Comparison of ENCODE assay signal across 9 mouse cellular contexts in genomic region chr6:55016236-55016635, GRCm38 (mm10). TPM values are rescaled to one million over a fixed set of nuclear protein-coding genes. Genes with fewer than 3 reads are reported as not detected.
A peak's percentile ranks its signal among the peaks of the same experiment; 100 is the strongest.
DNase-seq lines count a peak whose midpoint lies in the region; ATAC-seq and TF ChIP-seq lines count a peak whose summit lies in the region.
"Had no signal": no experiment of that assay in that cellular context is flagged by ENCODE, and none has a peak within 500 bp of the region (broad histone marks: within the 10 kb centered on the region; RNA-seq: fewer than 3 reads in every experiment).

No protein-coding gene starts in this region.

- H3K27ac ChIP-seq in heart, embryonic 13.5 days (replicated peaks) = no peak overlapping the region
- H3K27ac ChIP-seq in lung, embryonic 14.5 days (ENCODE audit: low read depth) = no peak overlapping the region
- H3K27ac ChIP-seq in olfactory bulb, adult 2 months (ENCODE audit: insufficient read depth, low read depth, low read length) = no peak overlapping the region
- H3K27ac ChIP-seq: embryonic facial prominence, embryonic 12.5 days had no signal

- TF ChIP-seq POLR2A in olfactory bulb, adult 2 months (IDR thresholded peaks at IDR 0.05; ENCODE audit: insufficient read depth, low read depth, low read length) = no peak

- TF ChIP-seq CTCF in lung, embryonic 14.5 days (IDR thresholded peaks at IDR 0.05; ENCODE audit: low read depth) = peak; percentile 77
- TF ChIP-seq CTCF in olfactory bulb, adult 2 months (IDR thresholded peaks at IDR 0.05; ENCODE audit: insufficient read depth, low read depth, low read length) = 0 out of 2 replicates have a peak, but pooled peaks have one; percentile 4

- H3K36me3 ChIP-seq in heart, embryonic 13.5 days = no peaks in the 10 kb centered on the region
- no peaks in the 10 kb centered on the region for H3K36me3 ChIP-seq in lung, embryonic 14.5 days (ENCODE audit: insufficient read depth)
- H3K36me3 ChIP-seq: embryonic facial prominence, embryonic 12.5 days had no signal

- H3K9me3 ChIP-seq in heart, embryonic 13.5 days = no peaks in the 10 kb centered on the region
- H3K9me3 ChIP-seq in lung, embryonic 14.5 days (ENCODE audit: low read depth, low read length) = no peaks in the 10 kb centered on the region
- H3K9me3 ChIP-seq: embryonic facial prominence, embryonic 12.5 days had no signal

- H3K27me3 ChIP-seq in heart, embryonic 13.5 days (replicated peaks) = peaks cover 8% of the 10 kb centered on the region; the same call in 1 of the 2 replicates
- H3K27me3 ChIP-seq in lung, embryonic 14.5 days (ENCODE audit: insufficient read depth, low read length) = no peaks in the 10 kb centered on the region
- H3K27me3 ChIP-seq: embryonic facial prominence, embryonic 12.5 days had no signal

- DNase-seq in ovary, postnatal 36 days (ENCODE audit: low spot score) = peak; percentile 47
- DNase-seq in ovary, adult 18-20 months (ENCODE audit: low spot score) = no peak
- DNase-seq in adrenal gland, adult 2 months = peak; percentile 53
- DNase-seq in kidney, postnatal 10 days = peak; percentile 75
- peak; percentile 73 for DNase-seq in lung, embryonic 14.5 days
- DNase-seq in cerebellum, adult 11 months = no peak

- peaks cover 13% of the 10 kb centered on the region for H3K4me1 ChIP-seq in heart, embryonic 13.5 days
- H3K4me1 ChIP-seq in lung, embryonic 14.5 days (ENCODE audit: insufficient read depth) = peaks cover 3% of the 10 kb centered on the region; the same call in 1 of the 2 replicates
- no peaks in the 10 kb centered on the region for H3K4me1 ChIP-seq in olfactory bulb, adult 2 months (ENCODE audit: control insufficient read depth, insufficient read depth, low read length)

- peak overlapping the region; percentile 19; the same call in 1 of the 2 replicates for H3K9ac ChIP-seq in heart, embryonic 13.5 days
- H3K9ac ChIP-seq in lung, embryonic 14.5 days = no peak overlapping the region
- H3K9ac ChIP-seq: embryonic facial prominence, embryonic 12.5 days had no signal

- H3K4me2 ChIP-seq in heart, embryonic 13.5 days = peak overlapping the region; percentile 55; the same call in 1 of the 2 replicates
- H3K4me2 ChIP-seq in lung, embryonic 14.5 days = no peak overlapping the region
- H3K4me2 ChIP-seq: embryonic facial prominence, embryonic 12.5 days had no signal

- H3K4me3 ChIP-seq in heart, embryonic 13.5 days = no peak overlapping the region
- no peak overlapping the region for H3K4me3 ChIP-seq in lung, embryonic 14.5 days (ENCODE audit: low read depth, low read length)
- no peak overlapping the region for H3K4me3 ChIP-seq in olfactory bulb, adult 2 months (ENCODE audit: insufficient read depth, low read depth, low read length)
- H3K4me3 ChIP-seq: embryonic facial prominence, embryonic 12.5 days had no signal

- WGBS in heart, embryonic 13.5 days = 13% methylated on average over 5 of the region's 5 CpGs
- 6% methylated on average over 5 of the region's 5 CpGs for WGBS in lung, embryonic 14.5 days
- 10% methylated on average over 5 of the region's 5 CpGs for WGBS in olfactory bulb, adult 2 months

- ATAC-seq in heart, embryonic 13.5 days (ENCODE audit: extremely low read depth, insufficient number of reproducible peaks, low FRiP score, low TSS enrichment) = no peak
- ATAC-seq in lung, embryonic 14.5 days (ENCODE audit: insufficient read depth) = peak; percentile 73; the same call in 1 of the 2 replicates

RNA-seq across cellular contexts. Expression of gene Gars, which starts 21.6 kb away (rescaled TPM):
- 10 to 100 TPM; 78.6 to 92.2 TPM for total RNA-seq in adrenal gland, adult 2 months (2021)
- polyA plus RNA-seq in adrenal gland, adult 2 months (2012; rRNA removed) = 32.1 and 48.1 TPM in 2 replicates
- 158 and 169 TPM in 2 replicates for polyA plus RNA-seq in heart, embryonic 13.5 days (2015; fragmentation: Nextera tagmentation; extraction: Ambion mirVana)
- 153 and 158 TPM in 2 replicates for polyA plus RNA-seq in lung, embryonic 14.5 days (2014; fragmentation: Nextera tagmentation; extraction: Ambion mirVana)
- not detected in 2 replicates for polyA plus RNA-seq in olfactory bulb, adult 2 months (2012; ENCODE audit: insufficient read depth, insufficient read length, low replicate concordance, missing spikeins)

RNA-seq across cellular contexts. Expression of gene Ggct, which starts 23.5 kb away (rescaled TPM):
- total RNA-seq in adrenal gland, adult 2 months (2021) = 1 to 10 TPM; 6.2 to 6.4 TPM
- 0.68 and 0.97 TPM in 2 replicates for polyA plus RNA-seq in adrenal gland, adult 2 months (2012; rRNA removed)
- polyA plus RNA-seq in heart, embryonic 13.5 days (2015; fragmentation: Nextera tagmentation; extraction: Ambion mirVana) = 6.3 and 6.9 TPM in 2 replicates
- 4.8 and 8.7 TPM in 2 replicates for polyA plus RNA-seq in lung, embryonic 14.5 days (2014; fragmentation: Nextera tagmentation; extraction: Ambion mirVana)
- polyA plus RNA-seq in olfactory bulb, adult 2 months (2012; ENCODE audit: insufficient read depth, insufficient read length, low replicate concordance, missing spikeins) = not detected in 2 replicates

RNA-seq across cellular contexts. Expression of gene Nod1, which starts 43.8 kb away (rescaled TPM):
- total RNA-seq in adrenal gland, adult 2 months (2021) = 10 to 100 TPM in 1 of 2 experiments, 1 to 10 TPM in 1; 9.2 to 13.1 TPM
- polyA plus RNA-seq in adrenal gland, adult 2 months (2012; rRNA removed) = 24.8 and 28.8 TPM in 2 replicates
- polyA plus RNA-seq in heart, embryonic 13.5 days (2015; fragmentation: Nextera tagmentation; extraction: Ambion mirVana) = 3.8 and 4.2 TPM in 2 replicates
- 4.6 and 4.7 TPM in 2 replicates for polyA plus RNA-seq in lung, embryonic 14.5 days (2014; fragmentation: Nextera tagmentation; extraction: Ambion mirVana)
- polyA plus RNA-seq in olfactory bulb, adult 2 months (2012; ENCODE audit: insufficient read depth, insufficient read length, low replicate concordance, missing spikeins) = not detected in 2 replicates

Comparison
In these comparisons a context has a peak if more than half of its experiments do, and no peak if none do; other contexts are left out.
1. DNase-seq: peak in ovary, postnatal 36 days (single experiment), adrenal gland, adult 2 months (single experiment), kidney, postnatal 10 days (single experiment) and lung, embryonic 14.5 days (single experiment); none in ovary, adult 18-20 months (single experiment) and cerebellum, adult 11 months (single experiment).